Mouse (Mus musculus): ENCODE results near the gene Zfp286. TPM values are rescaled to one million over a fixed set of nuclear protein-coding genes. Genes with fewer than 3 reads are reported as not detected.

The Zfp286 gene
- polyA plus RNA-seq, 1 experiment from 2014 or later = 38.8 TPM

Other genes with a start within 250 kb of the Zfp286 start
- 4,671 and 4,745 TPM in 2 replicates for gene Ubb, start 238.3 kb downstream of the Zfp286 start, polyA plus RNA-seq (2015; fragmentation: Nextera tagmentation; extraction: Ambion mirVana)
- gene Trpv2, start 215.0 kb downstream of the Zfp286 start, polyA plus RNA-seq (2015; fragmentation: Nextera tagmentation; extraction: Ambion mirVana) = 19.1 and 27.2 TPM in 2 replicates
- 9.7 and 10.6 TPM in 2 replicates for gene Lrrc75a, start 140.9 kb downstream of the Zfp286 start, polyA plus RNA-seq (2015; fragmentation: Nextera tagmentation; extraction: Ambion mirVana)
- 28.5 and 29.2 TPM in 2 replicates for gene Mmgt2, start 140.8 kb downstream of the Zfp286 start, polyA plus RNA-seq (2015; fragmentation: Nextera tagmentation; extraction: Ambion mirVana)
- gene Zfp287, start 57.6 kb downstream of the Zfp286 start, polyA plus RNA-seq (2015; fragmentation: Nextera tagmentation; extraction: Ambion mirVana) = 27.1 and 29.0 TPM in 2 replicates
- not detected in 2 replicates for gene Gm10428, start 36.4 kb downstream of the Zfp286 start, polyA plus RNA-seq (2015; fragmentation: Nextera tagmentation; extraction: Ambion mirVana)
- 4.8 and 5.8 TPM in 2 replicates for gene Trim16, start 30.8 kb upstream of the Zfp286 start, polyA plus RNA-seq (2015; fragmentation: Nextera tagmentation; extraction: Ambion mirVana)
- gene Fbxw10, start 57.6 kb upstream of the Zfp286 start, polyA plus RNA-seq (2015; fragmentation: Nextera tagmentation; extraction: Ambion mirVana) = 0.21 and 0.25 TPM in 2 replicates
- gene Tvp23b, start 90.0 kb upstream of the Zfp286 start, polyA plus RNA-seq (2015; fragmentation: Nextera tagmentation; extraction: Ambion mirVana) = 55.0 and 64.9 TPM in 2 replicates
- 0.36 TPM in 1 of 2 replicates, not detected in the other for gene Cdrt4, start 161.7 kb upstream of the Zfp286 start, polyA plus RNA-seq (2015; fragmentation: Nextera tagmentation; extraction: Ambion mirVana)

Data from forebrain, embryonic 16.5 days (tissue).